Mouse (Mus musculus) frontal cortex, postnatal 14 days (tissue): ENCODE results near the gene Ppp4r3a.

Experiments
- DNase-seq, 2 experiments: peaks; one replicate each; pipeline ENCODE4 v3.0.0; 2022; ENCODE audit warnings: low spot score in 2 of 2

Gene Ppp4r3a

DNA sequence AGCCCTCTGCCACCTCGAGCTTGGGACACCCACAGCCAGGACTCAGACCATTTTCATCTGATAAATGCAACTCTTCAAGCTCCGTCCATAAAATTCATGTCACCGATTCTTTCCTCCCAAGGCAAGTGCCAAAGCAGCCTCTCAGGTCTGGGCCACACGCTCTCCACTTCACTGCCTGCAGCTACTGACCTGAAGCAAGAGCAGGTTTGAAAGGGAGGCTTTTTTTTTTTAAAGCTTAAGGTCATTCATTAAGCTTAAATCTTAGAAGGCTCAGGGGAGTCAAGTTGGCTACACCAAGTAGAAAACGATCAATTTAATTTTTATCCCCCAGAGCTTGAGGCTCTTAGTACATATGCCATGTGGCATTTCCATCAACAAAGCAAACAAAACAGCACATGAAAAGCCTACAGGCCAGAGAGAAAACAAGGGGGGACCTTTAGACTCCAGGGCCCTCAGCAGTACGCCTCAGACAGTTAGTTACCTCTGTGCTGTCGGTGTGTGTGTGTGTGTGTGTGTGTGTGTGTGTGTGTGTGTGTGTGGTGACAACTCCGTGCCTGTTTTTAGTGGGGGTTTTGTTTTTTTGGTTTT, 70.3 kb downstream of the Ppp4r3a start:
- DNase-seq: no peak

DNA sequence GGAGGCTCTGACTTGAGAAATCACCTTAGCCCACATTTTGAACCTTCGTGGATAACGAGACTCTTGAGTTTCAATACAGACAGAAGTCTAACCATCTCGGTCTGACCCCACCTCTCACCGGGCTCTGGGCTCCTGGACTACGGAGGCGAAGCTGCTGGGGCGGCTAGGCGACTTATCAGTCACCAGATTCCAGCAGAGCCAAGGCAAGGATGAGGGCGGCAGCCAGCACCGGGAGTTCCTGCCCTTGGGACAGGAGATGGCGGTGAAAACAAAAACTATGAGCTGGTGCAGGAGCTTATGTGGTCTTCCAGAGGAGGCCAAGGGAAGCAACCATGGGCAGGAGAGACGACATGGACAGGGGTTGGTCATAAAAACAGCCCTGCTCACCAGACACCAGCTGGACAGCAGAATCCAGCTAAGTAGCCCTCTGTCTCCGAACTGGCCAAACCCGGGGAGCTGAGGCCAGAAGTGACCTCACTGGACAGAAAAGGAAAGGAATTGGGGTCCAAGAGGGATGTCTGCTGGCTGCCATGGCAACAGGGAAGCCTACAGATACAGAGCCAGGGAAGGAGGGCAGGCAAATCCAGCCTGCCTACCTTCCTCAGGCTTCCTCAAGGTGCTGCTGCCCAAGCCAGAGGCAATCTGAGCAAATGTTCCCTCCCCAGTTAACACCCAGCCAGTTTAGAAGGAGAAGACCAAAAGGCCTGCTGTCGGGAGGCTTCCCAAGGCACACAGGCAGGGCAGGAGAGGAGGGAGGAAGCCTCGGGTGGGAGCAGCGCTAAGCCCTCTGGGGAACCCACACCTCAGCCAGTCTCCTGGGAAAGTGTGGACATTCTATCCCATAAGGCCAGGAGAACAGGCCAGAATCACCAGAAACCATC, 71.1 kb downstream of the Ppp4r3a start:
- DNase-seq: no peak

DNA sequence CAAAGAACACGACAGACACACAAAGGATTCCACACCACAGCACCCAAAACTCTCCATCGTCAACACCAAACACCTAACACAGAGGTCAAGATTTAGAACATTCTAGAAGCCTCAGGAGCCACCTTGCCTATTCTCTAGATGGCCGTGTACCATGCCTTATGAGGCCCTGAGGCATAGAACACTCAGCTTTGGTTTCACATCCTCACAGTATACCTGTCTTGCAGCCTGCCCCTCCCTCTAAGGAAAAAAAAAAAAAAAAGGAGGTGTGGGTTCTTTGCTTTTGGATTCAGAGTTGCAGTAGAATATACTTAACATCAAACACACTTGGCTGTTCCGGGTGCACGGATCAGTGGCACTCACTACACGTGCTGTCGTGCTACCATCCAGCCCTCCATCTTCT, 72.5 kb downstream of the Ppp4r3a start:
- DNase-seq: no peak

DNA sequence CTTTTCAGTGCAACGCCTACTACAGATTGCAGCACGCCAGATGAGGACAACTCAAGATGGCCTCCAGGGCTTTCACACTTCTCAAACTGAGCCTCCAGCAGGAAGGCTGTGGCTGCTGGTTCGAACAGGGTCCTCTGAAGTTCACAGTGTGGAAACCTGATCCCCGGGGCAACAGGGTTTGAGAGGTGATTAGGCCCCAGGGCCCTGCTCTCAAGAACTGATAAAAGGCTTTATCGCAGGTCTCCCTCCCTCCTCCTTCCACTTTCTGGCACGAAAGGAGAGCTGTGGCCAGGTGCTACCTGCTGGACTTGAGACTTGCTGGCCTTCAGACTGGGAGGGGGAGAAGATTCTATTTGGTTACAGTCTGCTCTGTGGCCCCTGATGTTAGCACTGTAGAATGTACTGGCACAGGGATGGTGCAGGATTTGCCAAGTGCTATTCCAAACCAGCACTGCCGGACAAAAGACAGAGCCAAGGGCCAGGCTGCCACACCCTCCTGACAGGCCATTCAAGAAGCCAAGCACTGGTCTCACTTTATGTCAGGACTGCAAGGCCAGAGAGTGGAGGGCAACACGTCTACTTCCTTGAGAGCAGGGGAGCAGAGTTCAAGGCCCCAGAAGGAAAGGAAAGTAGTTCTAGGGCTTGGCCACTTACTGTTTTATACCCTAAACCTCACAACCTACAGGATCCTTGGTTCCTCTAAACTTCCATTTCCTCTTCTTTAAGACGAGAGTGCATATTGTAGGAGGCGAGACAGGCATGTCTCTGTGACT, 73.2 kb downstream of the Ppp4r3a start:
- DNase-seq: no peak

DNA sequence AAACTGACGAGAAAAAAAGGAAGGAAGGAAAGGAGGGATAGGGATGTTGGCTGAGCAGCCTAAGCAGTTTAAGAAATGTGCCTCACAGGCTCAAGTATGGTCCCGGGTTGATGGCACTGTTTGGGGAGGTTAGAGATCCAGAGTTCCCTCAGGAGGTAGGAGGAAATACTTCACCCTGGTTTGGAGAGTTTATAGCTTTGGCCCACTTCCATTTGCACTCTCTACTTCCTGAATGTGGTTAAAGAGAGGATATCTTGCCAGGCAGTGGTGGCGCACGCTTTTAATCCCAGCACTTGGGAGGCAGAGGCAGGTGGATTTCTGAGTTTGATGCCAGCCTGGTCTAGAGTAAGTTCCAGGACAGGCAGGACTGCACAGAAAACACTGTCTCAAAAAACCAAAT, 74.3 kb downstream of the Ppp4r3a start:
- DNase-seq: no peak

DNA sequence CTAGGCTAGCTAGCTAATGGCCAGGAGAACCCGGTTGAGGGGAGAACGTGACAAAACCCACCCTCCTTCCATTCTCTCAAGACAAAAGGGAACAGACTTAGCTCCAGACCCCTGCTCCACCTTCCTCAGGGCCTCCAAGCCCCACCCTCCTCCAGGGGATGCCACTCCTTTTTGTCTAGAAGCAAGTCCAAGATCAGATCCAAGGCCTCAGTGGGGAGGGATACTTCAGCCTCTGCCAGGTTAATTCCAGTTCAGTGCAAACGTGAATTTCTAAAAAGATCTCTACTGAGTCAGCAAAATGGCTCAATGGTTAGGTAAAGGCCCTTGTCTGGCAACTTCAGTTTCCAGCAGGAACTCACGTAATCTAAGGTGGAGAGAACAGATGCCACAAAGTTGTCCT, 74.9 kb downstream of the Ppp4r3a start:
- DNase-seq: no peak

DNA sequence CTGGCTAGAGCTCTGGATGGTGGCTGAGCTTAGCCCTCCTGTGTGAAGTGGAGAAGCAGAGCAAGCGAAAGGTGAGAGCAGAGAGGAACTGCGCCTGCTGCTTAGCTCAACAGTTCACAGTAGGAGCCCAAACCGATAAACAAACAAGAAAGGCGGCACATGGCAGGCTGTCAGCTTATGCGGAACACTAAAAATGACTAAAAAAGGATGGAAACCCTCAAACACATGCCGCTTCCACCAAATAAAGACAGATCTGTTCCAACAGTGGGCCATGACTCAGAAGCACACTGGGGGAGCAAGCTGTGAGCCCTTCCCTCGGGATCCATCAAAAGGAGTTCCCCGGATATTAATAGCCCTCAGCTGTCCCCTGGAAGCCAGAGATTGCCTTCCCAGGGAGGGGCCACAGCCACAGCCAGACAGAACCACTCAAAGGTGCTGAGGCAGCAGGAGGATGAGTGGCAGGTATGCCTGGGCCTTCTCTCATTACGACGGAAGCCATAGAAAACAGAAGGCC, 75.5 kb downstream of the Ppp4r3a start:
- peak in 1 of 2 experiments; percentile 52 for DNase-seq

DNA sequence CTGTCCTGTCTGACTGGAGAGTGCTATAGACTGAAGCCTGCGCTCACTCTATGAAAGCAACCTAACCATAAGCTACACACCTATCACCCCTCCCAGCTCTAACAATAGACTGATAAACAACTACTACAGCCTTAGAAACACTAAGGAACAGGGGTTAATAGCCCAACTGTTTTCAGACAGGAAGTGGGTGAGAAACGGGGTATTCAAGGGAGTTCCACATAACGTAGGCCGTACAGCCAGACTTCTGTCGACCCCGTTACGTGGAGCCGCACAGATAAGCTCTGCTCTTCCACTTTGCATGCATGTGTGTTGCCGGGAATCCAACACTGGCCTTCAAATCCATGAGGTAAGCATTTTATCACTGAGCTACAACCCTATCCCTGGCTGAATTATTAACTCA, 76.1 kb downstream of the Ppp4r3a start:
- DNase-seq: no peak

DNA sequence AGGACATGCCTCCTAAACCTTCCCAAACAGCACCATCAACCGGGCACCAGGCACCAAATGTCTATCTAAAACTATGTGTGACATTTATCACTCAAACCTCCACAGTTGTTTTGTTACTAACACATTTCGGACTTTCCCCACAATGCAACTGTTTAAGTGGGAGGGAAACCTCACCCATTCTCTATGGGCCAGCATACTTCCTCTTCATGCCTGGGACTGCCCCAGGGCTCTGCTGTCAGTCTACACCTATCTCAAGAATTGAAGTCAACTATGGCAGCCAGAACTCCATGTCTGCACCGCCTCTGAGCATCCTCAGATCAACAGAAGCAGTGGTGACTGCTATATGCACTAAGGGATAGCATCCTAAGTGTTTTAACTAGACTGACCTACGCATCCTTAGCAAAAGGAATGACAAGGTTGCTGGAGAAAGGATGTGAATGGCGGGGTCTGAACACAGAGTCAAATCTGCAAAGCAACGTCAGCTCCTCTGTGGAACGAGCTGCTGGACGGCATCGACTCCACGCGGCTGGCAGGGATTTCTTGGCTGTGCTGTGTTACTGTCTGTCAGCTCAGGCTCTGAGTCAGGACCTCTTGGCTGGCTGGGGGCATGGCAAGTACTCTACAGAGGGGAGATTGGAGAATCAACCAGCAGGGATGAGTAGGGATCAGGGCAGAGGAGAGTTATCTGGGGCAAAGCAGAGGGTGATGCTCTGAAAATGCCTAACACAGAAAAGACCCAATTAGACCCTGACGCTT, 77.7 kb downstream of the Ppp4r3a start:
- DNase-seq: no peak

DNA sequence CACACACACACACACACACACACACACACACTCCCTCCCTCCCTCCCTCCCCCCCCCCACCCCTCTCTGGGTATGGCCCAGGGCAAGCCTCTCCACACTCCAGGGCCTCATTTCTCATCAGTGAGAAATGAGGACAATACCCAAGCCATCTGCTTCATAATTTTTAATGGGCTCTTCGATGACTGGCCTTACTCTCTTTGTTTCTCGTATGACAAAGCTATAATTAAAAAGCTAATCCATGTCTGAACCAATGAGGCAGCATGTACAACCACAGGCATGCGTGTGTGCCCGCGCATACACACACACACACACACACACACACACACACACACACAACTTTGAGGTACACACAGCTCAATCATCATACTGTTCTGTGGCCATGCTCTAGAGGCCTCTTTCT, 78.5 kb downstream of the Ppp4r3a start:
- no peak for DNase-seq

DNA sequence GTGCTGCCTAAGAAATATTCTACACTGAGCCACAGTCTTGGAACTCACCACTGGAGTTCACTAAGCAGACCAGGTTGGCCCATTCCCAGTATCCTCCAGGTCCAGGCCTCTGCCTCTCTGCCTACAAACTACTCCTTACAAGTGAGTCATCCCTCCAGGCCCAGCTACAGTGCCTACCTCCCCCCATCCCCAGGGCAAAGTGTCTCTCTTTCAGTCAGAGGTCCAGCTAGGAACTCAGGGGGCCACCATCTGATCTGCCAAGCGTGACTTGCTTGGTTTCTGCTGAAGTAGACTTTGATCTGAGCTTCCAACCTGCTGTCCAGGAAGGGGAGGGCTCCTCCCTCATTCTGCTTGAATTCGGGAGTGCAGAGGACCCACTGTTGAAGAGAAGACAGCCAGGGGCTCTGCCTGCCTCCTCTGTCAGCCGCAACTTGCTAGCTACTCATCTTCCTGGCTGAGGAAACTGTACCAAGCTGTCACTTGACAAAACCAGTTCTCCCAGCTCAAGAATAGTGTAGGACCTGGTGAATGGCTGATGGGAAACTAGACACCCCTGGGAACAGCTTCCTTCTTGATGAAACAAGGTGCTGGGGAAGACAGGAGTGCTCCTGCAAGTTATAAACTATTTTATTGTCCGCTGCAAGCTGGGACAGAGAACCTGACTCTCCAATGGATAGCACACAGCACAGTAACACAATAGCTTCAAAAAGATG, 80.5 kb downstream of the Ppp4r3a start:
- no peak for DNase-seq

DNA sequence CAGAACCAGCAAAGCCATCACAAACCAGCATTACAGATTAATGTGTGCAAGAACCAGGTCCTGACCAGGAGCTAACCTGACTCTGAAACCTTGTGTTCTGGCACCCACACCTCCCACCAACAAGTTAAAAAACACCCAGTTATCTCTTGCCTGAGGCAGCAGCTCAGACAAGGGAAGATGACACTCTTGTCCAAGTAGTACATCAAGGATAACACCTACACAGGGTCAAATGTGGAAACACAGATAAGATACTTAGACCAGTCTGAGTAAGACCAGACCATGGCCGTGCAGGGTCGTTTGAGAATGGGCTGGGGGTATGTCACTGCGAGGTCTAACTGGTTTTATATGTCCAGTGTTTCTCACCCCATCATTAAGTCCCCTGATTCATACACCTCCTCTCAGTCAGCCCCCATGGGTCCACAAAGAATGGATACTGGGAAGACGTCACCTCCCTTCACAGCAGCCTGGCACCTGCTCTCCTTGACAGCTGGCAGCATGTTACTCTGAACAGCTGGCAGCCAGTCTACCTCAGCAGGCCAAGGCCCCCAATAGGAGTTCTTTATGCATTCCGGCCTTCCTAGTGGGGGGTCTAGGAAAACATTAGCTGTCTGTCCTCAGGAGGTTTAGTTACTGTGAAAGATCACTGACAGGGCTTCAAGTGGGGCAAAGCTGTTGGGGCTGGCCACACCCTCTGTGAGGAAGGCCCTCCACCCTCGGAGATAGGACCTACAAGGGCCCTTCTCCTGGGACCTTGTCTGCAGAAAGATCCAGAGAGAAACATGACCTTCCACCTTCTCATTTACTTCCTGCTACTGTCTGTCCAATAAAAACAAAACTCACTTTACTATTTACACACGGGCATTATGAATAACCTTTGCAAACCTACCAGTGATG, 84.2 kb downstream of the Ppp4r3a start:
- DNase-seq: no peak

DNA sequence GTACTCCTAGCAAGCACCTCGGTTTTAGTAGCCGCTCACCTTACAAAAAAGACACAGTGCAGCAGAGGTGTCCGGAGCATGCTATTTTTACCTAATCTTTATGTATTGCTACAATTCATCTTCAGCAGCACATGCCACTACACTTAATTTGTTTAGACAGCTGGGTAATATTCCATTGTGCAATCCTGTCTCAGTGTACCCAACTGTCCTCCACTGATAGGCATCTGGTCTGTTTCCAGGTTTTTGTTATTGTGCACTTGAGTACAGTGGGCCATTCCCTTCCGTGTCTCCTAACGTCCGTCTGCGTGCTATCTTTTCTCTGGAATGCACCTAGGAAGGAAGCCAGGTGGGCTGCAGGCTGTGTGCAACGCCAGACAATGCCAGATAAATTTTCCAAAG, 84.9 kb downstream of the Ppp4r3a start:
- no peak for DNase-seq

DNA sequence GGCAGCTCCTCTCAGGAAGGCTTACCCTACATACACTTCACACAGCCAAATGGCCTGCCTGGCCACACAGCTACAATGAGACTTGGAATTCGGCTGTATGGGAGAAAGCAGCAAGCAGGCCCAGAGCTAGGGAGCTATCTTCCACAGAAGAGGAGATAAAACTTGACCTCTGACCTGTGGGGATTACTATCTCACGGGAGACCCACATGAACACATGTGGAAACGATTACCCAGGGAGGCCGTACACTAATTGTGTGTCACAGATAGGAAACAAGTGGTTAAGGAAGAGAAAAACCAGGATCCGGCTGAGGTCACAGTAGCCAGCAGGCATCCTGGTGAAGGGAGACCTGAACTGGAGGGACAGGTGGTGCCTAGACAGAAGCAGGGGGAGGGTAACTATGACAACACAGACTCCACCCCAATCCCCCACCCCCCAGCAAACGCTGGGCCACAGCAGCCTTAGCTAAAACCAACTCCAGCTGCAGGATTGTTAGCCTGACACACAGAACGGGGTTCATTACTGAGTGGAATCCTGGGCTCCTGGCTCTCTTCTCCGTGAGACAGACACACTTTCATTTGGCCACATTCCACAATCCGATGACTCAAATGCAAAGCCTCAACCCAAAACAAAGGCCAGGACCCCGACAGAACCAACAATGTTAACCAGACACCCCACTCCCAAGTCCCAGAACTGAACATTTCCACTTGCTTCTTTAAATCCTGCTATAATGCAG, 85.5 kb downstream of the Ppp4r3a start:
- no peak for DNase-seq

DNA sequence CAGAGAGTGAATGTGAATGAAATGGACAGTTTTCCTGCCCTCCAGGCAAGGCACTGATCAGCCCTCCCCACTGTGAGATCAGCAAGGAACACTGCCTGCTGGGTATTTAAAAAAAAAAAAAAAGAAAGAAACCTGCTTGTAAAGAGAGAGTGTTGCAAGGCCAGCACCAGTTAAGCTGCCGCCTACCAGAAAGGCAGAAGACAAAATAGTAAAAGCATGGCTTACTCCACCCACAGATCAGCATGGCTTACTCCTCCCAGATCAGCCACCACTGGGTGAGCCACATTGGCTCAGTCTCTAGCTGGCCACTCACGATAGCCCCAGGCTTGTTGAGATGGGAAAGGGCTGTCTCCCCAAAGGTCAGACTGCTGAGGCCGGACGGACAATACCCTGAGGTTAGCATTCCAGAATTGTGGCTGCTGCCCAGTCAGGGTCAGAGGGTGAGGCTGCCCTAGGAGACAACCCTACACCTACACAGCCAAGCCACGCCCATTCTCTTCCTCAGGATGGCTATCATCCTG, 87.1 kb downstream of the Ppp4r3a start:
- no peak for DNase-seq

DNA sequence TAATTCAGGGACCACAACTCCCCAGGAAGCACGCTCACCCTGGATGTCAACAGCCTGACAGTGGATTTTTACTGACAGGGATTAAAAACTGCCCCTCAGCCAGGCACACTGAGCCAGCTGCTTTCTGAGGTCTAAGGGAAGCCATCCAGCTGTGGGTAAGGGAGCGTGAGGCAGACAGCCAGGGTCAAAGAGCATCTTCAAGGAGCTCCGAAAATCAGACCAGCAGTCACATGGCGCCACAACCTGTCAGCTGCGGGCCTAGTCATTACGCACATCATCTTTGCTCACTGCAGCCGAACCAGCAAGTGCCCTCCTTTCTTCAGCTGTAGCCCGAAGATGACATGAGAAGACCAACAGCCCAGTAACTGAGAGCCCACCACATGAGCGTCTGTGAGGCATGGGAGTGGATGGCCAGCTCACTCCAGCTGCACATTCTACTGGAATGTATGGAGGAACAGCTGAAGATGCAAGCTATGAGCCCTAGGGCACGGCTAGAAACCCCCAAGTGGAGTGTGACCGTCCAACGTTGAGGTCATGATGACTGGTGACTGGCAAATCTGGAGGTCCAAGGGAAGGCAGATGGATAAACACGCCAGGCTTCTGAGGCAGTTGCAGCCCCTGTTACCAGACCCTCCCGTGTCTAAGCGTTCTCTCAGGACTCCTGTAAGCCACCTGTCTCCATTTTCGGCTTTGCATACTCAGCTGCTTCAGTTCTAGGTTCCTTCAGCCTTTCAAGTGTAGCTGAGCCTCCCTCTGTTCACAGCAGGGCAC, 87.7 kb downstream of the Ppp4r3a start:
- no peak for DNase-seq

DNA sequence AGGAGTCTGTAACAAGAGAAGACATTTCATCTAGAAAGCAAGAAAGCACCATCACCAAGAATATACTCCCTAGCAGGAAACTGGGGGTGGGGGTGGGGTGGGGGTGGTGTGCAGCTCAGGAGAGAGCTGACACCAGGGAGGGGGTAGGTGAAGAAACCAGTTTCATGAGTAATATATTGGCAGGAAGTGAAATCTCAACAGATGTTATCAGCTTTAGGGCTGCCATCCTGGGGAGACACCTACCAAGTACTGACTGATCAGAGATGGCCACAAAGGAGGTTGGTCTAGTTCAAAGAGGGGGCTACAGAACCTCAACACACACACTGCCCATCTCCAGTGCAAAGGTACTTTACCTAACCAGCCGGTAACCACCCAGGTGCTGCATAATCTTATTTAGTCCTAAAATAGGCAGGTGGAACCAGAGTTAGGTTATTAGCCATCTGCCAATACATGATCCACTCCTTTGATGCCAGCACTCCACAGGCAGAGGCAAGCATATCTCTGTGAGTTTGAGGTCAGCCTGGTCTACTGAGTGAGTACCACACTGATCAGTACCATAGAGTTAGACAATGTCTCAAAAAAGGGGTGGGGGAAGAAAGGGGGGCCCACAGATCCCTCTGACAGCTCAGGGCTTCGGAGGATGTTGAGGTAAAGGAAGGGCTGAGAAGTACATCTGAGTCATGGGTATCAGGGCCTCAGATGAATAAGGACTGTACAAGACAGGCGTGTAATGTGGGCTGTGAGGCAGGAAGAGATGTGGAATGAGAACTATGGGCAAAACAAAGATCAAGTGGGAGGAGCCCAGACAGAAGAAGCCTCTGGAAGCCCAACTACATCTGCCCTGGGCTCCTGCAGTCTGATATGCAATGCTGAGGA, 89.1 kb downstream of the Ppp4r3a start:
- DNase-seq: no peak
